Mouse (Mus musculus) forebrain, embryonic 14.5 days (tissue): ENCODE results near the gene Fzd9. TPM values are rescaled to one million over a fixed set of nuclear protein-coding genes. Genes with fewer than 3 reads are reported as not detected.

Source experiments
- ATAC-seq: fragments of 200-750 bp; cut with Nextera tagmentation; 2 replicates; pipeline ENCODE4 v1.8.0; 2017; ENCODE audit warnings: mild to moderate bottlenecking, moderate library complexity
- DNase-seq: peaks from one replicate; pipeline ENCODE4 v3.0.0-alpha.2; 2015; ENCODE audit warnings: low spot score
- H3K27ac ChIP-seq: fragments of 300-500 bp; sonication (generic); 2 replicates; pipeline ENCODE4 v1.5.1; 2014; ENCODE audit warnings: low read depth, mild to moderate bottlenecking, control low read depth, low read length, moderate library complexity
- H3K27me3 ChIP-seq: fragments of 300-500 bp; sonication (generic); replicated peaks from 2 replicates; pipeline ENCODE4 v1.6.1; 2014; ENCODE audit warnings: low read length, control low read depth, mixed read lengths; ENCODE audit not compliant: control insufficient read depth, insufficient read depth
- H3K36me3 ChIP-seq: fragments of 300-500 bp; sonication (generic); 2 replicates; pipeline ENCODE4 v1.6.1; 2014; ENCODE audit warnings: low read length, control low read depth; ENCODE audit not compliant: control insufficient read depth, insufficient read depth
- H3K4me1 ChIP-seq: fragments of 300-500 bp; sonication (generic); 2 replicates; pipeline ENCODE4 v1.6.1; 2014; ENCODE audit warnings: antibody characterized with exemption, low read length, control low read depth; ENCODE audit not compliant: control insufficient read depth, insufficient read depth
- H3K4me2 ChIP-seq: fragments of 300-500 bp; sonication (generic); 2 replicates; pipeline ENCODE4 v1.6.1; 2014; ENCODE audit warnings: mild to moderate bottlenecking, control low read depth, low read length
- H3K4me3 ChIP-seq: fragments of 300-500 bp; sonication (generic); 2 replicates; pipeline ENCODE4 v1.5.1; 2014; ENCODE audit warnings: low read depth, low read length, control low read depth
- H3K9ac ChIP-seq: fragments of 300-500 bp; sonication (generic); 2 replicates; pipeline ENCODE4 v1.6.1; 2014; ENCODE audit warnings: mild to moderate bottlenecking, low read length, control low read depth, moderate library complexity
- H3K9me3 ChIP-seq: fragments of 300-500 bp; sonication (generic); replicated peaks from 2 replicates; pipeline ENCODE4 v1.6.1; 2016; ENCODE audit warnings: low read length, control low read depth, mixed read lengths; ENCODE audit not compliant: control insufficient read depth
- WGBS: fragments of 180-500 bp; shearing (Covaris S2); extraction: QIAGEN DNeasy Blood & Tissue Kit; methylation state at CpG from one replicate; pipeline ENCODE4 v1.1.7; 2014; 5-methylcytosine and 5-hydroxymethylcytosine counted together
- microRNA-seq: library from miRNA; unstranded; fragments of <30 nt; microRNA quantifications from one replicate; pipeline ENCODE4, GENCODE M21; 2016
- polyA plus RNA-seq: library from polyadenylated mRNA; unstranded; fragments of >200 nt; fragmentation: Nextera tagmentation; extraction: Ambion mirVana; gene quantifications from 2 replicates; pipeline ENCODE4 v1.2.1, GENCODE M21; 2014

Gene Fzd9
- polyA plus RNA-seq, 1 experiment from 2014 or later = 12.4 TPM

GRCm38 (mm10) chr5:135220941-135221340 lies 30.1 kb downstream of the Fzd9 start:
- Histone ChIP-seq H3K4me1 (no peaks in the 10 kb centered on the region), H3K4me3 (no peak overlapping the region), H3K9ac (no peak overlapping the region), H3K36me3 (peaks cover 91% of the 10 kb centered on the region), H3K4me2 (no peak overlapping the region), H3K27ac (no peak overlapping the region), H3K27me3 (no peaks in the 10 kb centered on the region), H3K9me3 (no peaks in the 10 kb centered on the region)
- DNase-seq (no peak), ATAC-seq (no peak)

- WGBS = 96% methylated on average over 6 of the region's 6 CpGs
- ATAC-seq (no peak), DNase-seq (no peak)
- Histone ChIP-seq H3K4me2 (no peak overlapping the region), H3K9ac (no peak overlapping the region), H3K4me1 (no peaks in the 10 kb centered on the region), H3K9me3 (no peaks in the 10 kb centered on the region), H3K27me3 (no peaks in the 10 kb centered on the region), H3K27ac (no peak overlapping the region), H3K36me3 (peaks cover 95% of the 10 kb centered on the region), H3K4me3 (no peak overlapping the region)
Observed at GRCm38 (mm10) chr5:135216871-135217270, 34.2 kb downstream of the Fzd9 start.

GRCm38 (mm10) chr5:135208197-135208596 lies 42.8 kb downstream of the Fzd9 start:
- no peak for ATAC-seq
- 98% methylated on average over 1 of the region's 1 CpGs for WGBS
- Histone ChIP-seq H3K9me3 (no peaks in the 10 kb centered on the region), H3K36me3 (peaks cover 92% of the 10 kb centered on the region), H3K4me1 (no peaks in the 10 kb centered on the region), H3K27ac (no peak overlapping the region), H3K4me2 (no peak overlapping the region), H3K27me3 (no peaks in the 10 kb centered on the region), H3K4me3 (no peak overlapping the region), H3K9ac (no peak overlapping the region)
- DNase-seq = no peak

- peaks cover 80% of the 10 kb centered on the region for H3K36me3 ChIP-seq
- no peaks in the 10 kb centered on the region for H3K27me3 ChIP-seq
- no peaks in the 10 kb centered on the region for H3K4me1 ChIP-seq
- H3K4me3 ChIP-seq = no peak overlapping the region
- DNase-seq (no peak), ATAC-seq (no peak)
- no peak overlapping the region for H3K27ac ChIP-seq
- 93% methylated on average over 3 of the region's 3 CpGs for WGBS
- no peak overlapping the region for H3K4me2 ChIP-seq
- no peaks in the 10 kb centered on the region for H3K9me3 ChIP-seq
- no peak overlapping the region for H3K9ac ChIP-seq
Observed at GRCm38 (mm10) chr5:135202763-135203162, 48.3 kb downstream of the Fzd9 start.

Small RNA genes within 50 kb of the gene (microRNA-seq; reads per million reads assigned to microRNA genes)
- not detected for gene Gm25315

Other genes starting within 250 kb of the Fzd9 start
- gene Abhd11, start 242.1 kb downstream of the Fzd9 start, polyA plus RNA-seq = 66.9 and 70.7 TPM in 2 replicates
- 57.0 and 78.5 TPM in 2 replicates for gene Stx1a, start 227.7 kb downstream of the Fzd9 start, polyA plus RNA-seq
- 36.3 and 38.8 TPM in 2 replicates for gene Dnajc30, start 187.0 kb downstream of the Fzd9 start, polyA plus RNA-seq
- gene Bud23, start 186.3 kb downstream of the Fzd9 start, polyA plus RNA-seq = 89.1 and 92.7 TPM in 2 replicates
- gene Vps37d, start 173.0 kb downstream of the Fzd9 start, polyA plus RNA-seq = 25.0 and 28.9 TPM in 2 replicates
- 0.36 and 0.64 TPM in 2 replicates for gene Mlxipl, start 161.3 kb downstream of the Fzd9 start, polyA plus RNA-seq
- gene Tbl2, start 101.6 kb downstream of the Fzd9 start, polyA plus RNA-seq = 16.3 and 17.4 TPM in 2 replicates
- 47.4 and 48.9 TPM in 2 replicates for gene Bcl7b, start 82.9 kb downstream of the Fzd9 start, polyA plus RNA-seq
- 35.5 and 44.3 TPM in 2 replicates for gene Baz1b, start 64.0 kb downstream of the Fzd9 start, polyA plus RNA-seq
- not detected in 2 replicates for gene Fkbp6, start 98.8 kb upstream of the Fzd9 start, polyA plus RNA-seq
- gene Trim50, start 102.1 kb upstream of the Fzd9 start, polyA plus RNA-seq = not detected in 2 replicates
- 27.2 and 29.9 TPM in 2 replicates for gene Nsun5, start 118.7 kb upstream of the Fzd9 start, polyA plus RNA-seq
- 9.8 and 11.3 TPM in 2 replicates for gene Pom121, start 143.3 kb upstream of the Fzd9 start, polyA plus RNA-seq